Mouse (Mus musculus): Measurements from ENCODE around the gene Ly6g6e. TPM values are rescaled to one million over a fixed set of nuclear protein-coding genes. Genes with fewer than 3 reads are reported as not detected.

Gene Ly6g6e
- polyA plus RNA-seq, 1 experiment from 2014 or later = 0.18 TPM

- WGBS = 45% methylated on average over 7 of the region's 7 CpGs
- H3K4me1 ChIP-seq = peaks cover 63% of the 10 kb centered on the region
- H3K9me3 ChIP-seq = no peaks in the 10 kb centered on the region
- H3K36me3 ChIP-seq = no peaks in the 10 kb centered on the region
- no peaks in the 10 kb centered on the region for H3K27me3 ChIP-seq (ENCODE audit: insufficient read depth, poor library complexity, severe bottlenecking)
- H3K4me3 ChIP-seq = peak overlapping the region; percentile 72
- H3K27ac ChIP-seq = peak overlapping the region; percentile 98
- peak; percentile 78 for DNase-seq (ENCODE audit: low spot score)
Observed at GRCm38 (mm10) chr17:35044904-35045806, 31.5 kb upstream of the Ly6g6e start.

GRCm38 (mm10) chr17:35045807-35046680 lies 30.7 kb upstream of the Ly6g6e start:
- WGBS = 4% methylated on average over 47 of the region's 48 CpGs
- no peaks in the 10 kb centered on the region for H3K36me3 ChIP-seq
- H3K27ac ChIP-seq = peak overlapping the region; percentile 98
- H3K4me3 ChIP-seq = peak overlapping the region; percentile 72
- H3K27me3 ChIP-seq (ENCODE audit: insufficient read depth, poor library complexity, severe bottlenecking) = no peaks in the 10 kb centered on the region
- no peaks in the 10 kb centered on the region for H3K9me3 ChIP-seq
- H3K4me1 ChIP-seq = peaks cover 63% of the 10 kb centered on the region
- DNase-seq (ENCODE audit: low spot score) = no peak

GRCm38 (mm10) chr17:35046681-35047455 lies 29.8 kb upstream of the Ly6g6e start, which contains the start of gene Msh5:
Msh5 (minus strand) TSS chr17:35046745.
- Histone ChIP-seq H3K4me1 (peaks cover 68% of the 10 kb centered on the region), H3K27ac (peak within 1 kb of the TSS; percentile 98), H3K27me3 (ENCODE audit: insufficient read depth, poor library complexity, severe bottlenecking) (no peaks in the 10 kb centered on the region), H3K4me3 (peak within 1 kb of the TSS; percentile 72), H3K36me3 (0 out of 2 replicates have a peak, but pooled peaks cover under 1% of the 10 kb centered on the region), H3K9me3 (no peaks in the 10 kb centered on the region)
- peak; percentile 100 for DNase-seq (ENCODE audit: low spot score)
- 2% methylated on average over 33 of the region's 33 CpGs for WGBS

GRCm38 (mm10) chr17:35047688-35048087 lies 29.0 kb upstream of the Ly6g6e start:
- no peak for DNase-seq (ENCODE audit: low spot score)
- Histone ChIP-seq H3K4me1 (peaks cover 77% of the 10 kb centered on the region), H3K36me3 (peaks cover 9% of the 10 kb centered on the region), H3K27ac (peak overlapping the region; percentile 98), H3K4me3 (peak overlapping the region; percentile 72), H3K9me3 (no peaks in the 10 kb centered on the region), H3K27me3 (ENCODE audit: insufficient read depth, poor library complexity, severe bottlenecking) (no peaks in the 10 kb centered on the region)
- WGBS = 43% methylated on average over 1 of the region's 1 CpGs

- WGBS = 20% methylated on average over 11 of the region's 11 CpGs
- DNase-seq (ENCODE audit: low spot score) = no peak
Observed at GRCm38 (mm10) chr17:35048149-35048931, 28.4 kb upstream of the Ly6g6e start.

GRCm38 (mm10) chr17:35048932-35049440 lies 27.7 kb upstream of the Ly6g6e start:
- no peaks in the 10 kb centered on the region for H3K27me3 ChIP-seq (ENCODE audit: insufficient read depth, poor library complexity, severe bottlenecking)
- H3K27ac ChIP-seq = peak overlapping the region; percentile 98
- WGBS = 58% methylated on average over 5 of the region's 5 CpGs
- peak overlapping the region; percentile 80 for H3K4me3 ChIP-seq
- peaks cover 22% of the 10 kb centered on the region for H3K36me3 ChIP-seq
- peaks cover 76% of the 10 kb centered on the region for H3K4me1 ChIP-seq
- no peaks in the 10 kb centered on the region for H3K9me3 ChIP-seq
- no peak for DNase-seq (ENCODE audit: low spot score)

More at GRCm38 (mm10) chr17:35048149-35048931, 28.4 kb upstream of the Ly6g6e start:
- H3K27me3 ChIP-seq (ENCODE audit: insufficient read depth, poor library complexity, severe bottlenecking) = no peaks in the 10 kb centered on the region
- H3K9me3 ChIP-seq = no peaks in the 10 kb centered on the region
- peaks cover 15% of the 10 kb centered on the region for H3K36me3 ChIP-seq
- H3K4me3 ChIP-seq = peak overlapping the region; percentile 72
- H3K27ac ChIP-seq = peak overlapping the region; percentile 98
- peaks cover 81% of the 10 kb centered on the region for H3K4me1 ChIP-seq

GRCm38 (mm10) chr17:35049561-35050016 lies 27.1 kb upstream of the Ly6g6e start, which contains the start of gene Clic1:
Clic1 (plus strand) TSS chr17:35049966.
- 1% methylated on average over 11 of the region's 11 CpGs for WGBS
- DNase-seq (ENCODE audit: low spot score) = peak; percentile 94
- Histone ChIP-seq H3K9me3 (no peaks in the 10 kb centered on the region), H3K4me3 (peak within 1 kb of the TSS; percentile 80), H3K4me1 (peaks cover 72% of the 10 kb centered on the region), H3K36me3 (peaks cover 28% of the 10 kb centered on the region), H3K27me3 (ENCODE audit: insufficient read depth, poor library complexity, severe bottlenecking) (no peaks in the 10 kb centered on the region), H3K27ac (peak within 1 kb of the TSS; percentile 98)

- peaks cover 66% of the 10 kb centered on the region for H3K4me1 ChIP-seq
Observed at GRCm38 (mm10) chr17:35050126-35050750, 26.5 kb upstream of the Ly6g6e start.

GRCm38 (mm10) chr17:35051156-35052086 lies 25.3 kb upstream of the Ly6g6e start:
- H3K9me3 ChIP-seq = no peaks in the 10 kb centered on the region
- H3K4me1 ChIP-seq = peaks cover 58% of the 10 kb centered on the region
- WGBS = under 1% methylated on average over 21 of the region's 21 CpGs
- H3K36me3 ChIP-seq = peaks cover 45% of the 10 kb centered on the region
- peak; percentile 95 for DNase-seq (ENCODE audit: low spot score)
- peak overlapping the region; percentile 98 for H3K27ac ChIP-seq
- H3K27me3 ChIP-seq (ENCODE audit: insufficient read depth, poor library complexity, severe bottlenecking) = no peaks in the 10 kb centered on the region
- peak overlapping the region; percentile 80 for H3K4me3 ChIP-seq

More at GRCm38 (mm10) chr17:35050126-35050750, 26.5 kb upstream of the Ly6g6e start:
- Histone ChIP-seq H3K27me3 (ENCODE audit: insufficient read depth, poor library complexity, severe bottlenecking) (no peaks in the 10 kb centered on the region), H3K9me3 (no peaks in the 10 kb centered on the region), H3K36me3 (peaks cover 34% of the 10 kb centered on the region), H3K4me3 (peak overlapping the region; percentile 80), H3K27ac (peak overlapping the region; percentile 98)
- under 1% methylated on average over 27 of the region's 27 CpGs for WGBS
- peak; percentile 90 for DNase-seq (ENCODE audit: low spot score)

GRCm38 (mm10) chr17:35052271-35052798 lies 24.4 kb upstream of the Ly6g6e start:
- H3K27me3 ChIP-seq (ENCODE audit: insufficient read depth, poor library complexity, severe bottlenecking) = no peaks in the 10 kb centered on the region
- H3K36me3 ChIP-seq = peaks cover 53% of the 10 kb centered on the region
- peaks cover 51% of the 10 kb centered on the region for H3K4me1 ChIP-seq
- DNase-seq (ENCODE audit: low spot score) = no peak
- WGBS = 69% methylated on average over 12 of the region's 12 CpGs
- no peaks in the 10 kb centered on the region for H3K9me3 ChIP-seq
- peak overlapping the region; percentile 98 for H3K27ac ChIP-seq
- peak overlapping the region; percentile 80 for H3K4me3 ChIP-seq

All from heart, embryonic 10.5 days (tissue).